Mouse (Mus musculus): Measurements from ENCODE around the gene Gramd4. TPM values are rescaled to one million over a fixed set of nuclear protein-coding genes. Genes with fewer than 3 reads are reported as not detected.
"Not testable (repeated sequence)": the region's sequence is repeated elsewhere in the genome, so short reads cannot be mapped to it uniquely, and the experiment has no call there.

Gramd4 gene
- polyA plus RNA-seq, 1 experiment from 2014 or later = 12.1 TPM

DNA sequence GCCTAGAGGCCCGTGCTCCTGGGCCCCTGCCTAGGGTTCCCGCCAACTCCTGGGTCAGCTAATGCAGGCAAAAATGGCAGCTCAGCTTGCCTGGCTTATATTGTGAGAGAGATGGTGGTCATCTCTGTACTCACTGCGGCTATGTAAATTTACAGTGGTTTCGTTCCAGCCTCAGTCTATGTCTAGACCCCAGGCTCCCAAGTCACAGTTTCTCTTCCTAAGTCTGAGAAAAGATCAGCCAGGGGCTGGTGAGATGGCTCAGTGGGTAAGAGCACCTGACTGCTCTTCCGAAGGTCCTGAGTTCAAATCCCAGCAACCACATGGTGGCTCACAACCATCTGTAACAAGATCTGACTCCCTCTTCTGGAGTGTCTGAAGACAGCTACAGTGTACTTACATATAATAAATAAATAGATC, 39.1 kb downstream of the Gramd4 start:
- Histone ChIP-seq H3K9ac (ENCODE audit: low read length) (0 out of 2 replicates have a peak overlapping the region, but pooled peaks have one; percentile 18), H3K27ac (ENCODE audit: low read length) (peak overlapping the region; percentile 85), H3K4me1 (ENCODE audit: control insufficient read depth, insufficient read depth, low read length) (peaks cover 28% of the 10 kb centered on the region)
- H3K36me3 ChIP-seq (ENCODE audit: control insufficient read depth, insufficient read depth, low read length); ATAC-seq (ENCODE audit: insufficient read depth, low FRiP score); H3K4me3 ChIP-seq (replicated peaks; ENCODE audit: low read length); H3K27me3 ChIP-seq (ENCODE audit: control insufficient read depth, insufficient read depth, low read length); H3K4me2 ChIP-seq (ENCODE audit: low read depth, low read length); H3K9me3 ChIP-seq (replicated peaks; ENCODE audit: control insufficient read depth, low read length): not testable (repeated sequence)
- 91% methylated on average over 5 of the region's 5 CpGs for WGBS

DNA sequence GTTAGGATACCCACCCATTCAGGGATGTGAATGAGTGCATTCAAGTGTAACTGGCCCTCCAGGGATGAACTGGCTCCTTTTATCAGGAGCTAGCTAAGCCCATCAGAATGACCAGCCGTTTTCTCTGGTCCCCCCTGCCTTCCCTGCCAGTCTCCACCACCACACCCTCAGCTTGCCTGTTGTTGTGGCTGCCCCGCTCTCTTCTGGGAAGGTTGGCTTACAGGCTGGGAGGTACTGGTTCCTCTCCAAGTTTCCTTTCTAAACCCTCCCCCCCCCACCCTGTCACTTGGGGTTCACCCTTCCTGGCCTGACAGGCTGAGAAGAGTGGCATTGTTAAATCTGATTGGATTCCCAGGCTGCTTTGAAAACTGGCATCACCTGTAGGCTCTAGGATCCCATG, 40.4 kb downstream of the Gramd4 start:
- no peaks in the 10 kb centered on the region for H3K27me3 ChIP-seq (ENCODE audit: control insufficient read depth, insufficient read depth, low read length)
- no peak overlapping the region for H3K4me2 ChIP-seq (ENCODE audit: low read depth, low read length)
- no peak overlapping the region for H3K27ac ChIP-seq (ENCODE audit: low read length)
- no peak for ATAC-seq (ENCODE audit: insufficient read depth, low FRiP score)
- peaks cover 20% of the 10 kb centered on the region for H3K4me1 ChIP-seq (ENCODE audit: control insufficient read depth, insufficient read depth, low read length)
- no peak overlapping the region for H3K9ac ChIP-seq (ENCODE audit: low read length)
- 72% methylated on average over 2 of the region's 2 CpGs for WGBS
- H3K36me3 ChIP-seq (ENCODE audit: control insufficient read depth, insufficient read depth, low read length) = no peaks in the 10 kb centered on the region; the same call in 1 of the 2 replicates
- no peaks in the 10 kb centered on the region for H3K9me3 ChIP-seq (replicated peaks; ENCODE audit: control insufficient read depth, low read length)
- H3K4me3 ChIP-seq (replicated peaks; ENCODE audit: low read length) = no peak overlapping the region

DNA sequence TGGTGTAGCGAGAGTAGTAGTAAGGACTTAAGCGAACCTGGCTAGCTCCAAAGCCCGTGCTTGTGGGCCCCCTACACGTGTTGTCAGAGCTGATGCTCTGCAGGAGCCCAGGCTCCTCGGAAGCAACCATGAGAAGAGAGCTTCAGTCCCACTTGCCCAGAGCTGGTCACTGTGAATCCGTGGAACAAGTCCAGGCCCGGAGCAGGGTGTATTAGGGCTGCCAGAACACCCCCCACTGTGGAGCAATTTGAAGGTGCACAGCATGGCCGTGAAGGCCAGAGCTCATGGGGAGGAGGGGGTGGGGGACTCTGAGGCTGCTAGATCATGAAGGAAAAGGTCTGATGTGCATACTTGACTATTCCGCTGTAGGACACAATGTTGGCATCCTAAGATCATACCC, 44.1 kb downstream of the Gramd4 start:
- Histone ChIP-seq H3K27ac (ENCODE audit: low read length) (no peak overlapping the region), H3K36me3 (ENCODE audit: control insufficient read depth, insufficient read depth, low read length) (no peaks in the 10 kb centered on the region; the same call in 1 of the 2 replicates), H3K27me3 (ENCODE audit: control insufficient read depth, insufficient read depth, low read length) (no peaks in the 10 kb centered on the region), H3K9ac (ENCODE audit: low read length) (no peak overlapping the region), H3K4me1 (ENCODE audit: control insufficient read depth, insufficient read depth, low read length) (peaks cover 2% of the 10 kb centered on the region; the same call in 1 of the 2 replicates), H3K4me2 (ENCODE audit: low read depth, low read length) (no peak overlapping the region), H3K4me3 (replicated peaks; ENCODE audit: low read length) (no peak overlapping the region), H3K9me3 (replicated peaks; ENCODE audit: control insufficient read depth, low read length) (no peaks in the 10 kb centered on the region)
- ATAC-seq (ENCODE audit: insufficient read depth, low FRiP score) = no peak
- WGBS = 85% methylated on average over 9 of the region's 9 CpGs

DNA sequence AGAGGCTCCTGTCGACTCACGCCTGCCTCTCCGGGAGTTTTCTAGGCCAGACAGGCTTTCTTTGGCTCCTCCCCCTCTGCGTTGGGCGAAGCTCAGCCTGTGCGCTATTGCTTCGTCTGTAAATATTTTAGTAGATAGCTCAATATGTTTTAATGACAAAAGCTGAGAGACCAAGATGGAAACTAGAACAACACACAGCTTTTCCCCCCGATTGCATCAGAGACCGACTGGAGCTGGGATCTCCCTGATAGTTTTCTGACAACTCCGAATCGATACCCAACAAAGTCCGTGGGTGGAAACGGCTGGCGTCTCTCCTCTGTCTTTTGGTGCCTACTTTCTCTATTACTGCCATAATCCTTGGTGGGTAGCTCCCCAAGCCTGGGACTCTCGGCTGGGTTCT, 44.8 kb downstream of the Gramd4 start:
- 85% methylated on average over 15 of the region's 15 CpGs for WGBS
- Histone ChIP-seq H3K4me3 (replicated peaks; ENCODE audit: low read length) (no peak overlapping the region), H3K9me3 (replicated peaks; ENCODE audit: control insufficient read depth, low read length) (no peaks in the 10 kb centered on the region), H3K4me2 (ENCODE audit: low read depth, low read length) (no peak overlapping the region), H3K27me3 (ENCODE audit: control insufficient read depth, insufficient read depth, low read length) (no peaks in the 10 kb centered on the region), H3K4me1 (ENCODE audit: control insufficient read depth, insufficient read depth, low read length) (peaks cover 3% of the 10 kb centered on the region; the same call in 1 of the 2 replicates), H3K9ac (ENCODE audit: low read length) (no peak overlapping the region), H3K27ac (ENCODE audit: low read length) (no peak overlapping the region), H3K36me3 (ENCODE audit: control insufficient read depth, insufficient read depth, low read length) (no peaks in the 10 kb centered on the region; the same call in 1 of the 2 replicates)
- no peak for ATAC-seq (ENCODE audit: insufficient read depth, low FRiP score)

DNA sequence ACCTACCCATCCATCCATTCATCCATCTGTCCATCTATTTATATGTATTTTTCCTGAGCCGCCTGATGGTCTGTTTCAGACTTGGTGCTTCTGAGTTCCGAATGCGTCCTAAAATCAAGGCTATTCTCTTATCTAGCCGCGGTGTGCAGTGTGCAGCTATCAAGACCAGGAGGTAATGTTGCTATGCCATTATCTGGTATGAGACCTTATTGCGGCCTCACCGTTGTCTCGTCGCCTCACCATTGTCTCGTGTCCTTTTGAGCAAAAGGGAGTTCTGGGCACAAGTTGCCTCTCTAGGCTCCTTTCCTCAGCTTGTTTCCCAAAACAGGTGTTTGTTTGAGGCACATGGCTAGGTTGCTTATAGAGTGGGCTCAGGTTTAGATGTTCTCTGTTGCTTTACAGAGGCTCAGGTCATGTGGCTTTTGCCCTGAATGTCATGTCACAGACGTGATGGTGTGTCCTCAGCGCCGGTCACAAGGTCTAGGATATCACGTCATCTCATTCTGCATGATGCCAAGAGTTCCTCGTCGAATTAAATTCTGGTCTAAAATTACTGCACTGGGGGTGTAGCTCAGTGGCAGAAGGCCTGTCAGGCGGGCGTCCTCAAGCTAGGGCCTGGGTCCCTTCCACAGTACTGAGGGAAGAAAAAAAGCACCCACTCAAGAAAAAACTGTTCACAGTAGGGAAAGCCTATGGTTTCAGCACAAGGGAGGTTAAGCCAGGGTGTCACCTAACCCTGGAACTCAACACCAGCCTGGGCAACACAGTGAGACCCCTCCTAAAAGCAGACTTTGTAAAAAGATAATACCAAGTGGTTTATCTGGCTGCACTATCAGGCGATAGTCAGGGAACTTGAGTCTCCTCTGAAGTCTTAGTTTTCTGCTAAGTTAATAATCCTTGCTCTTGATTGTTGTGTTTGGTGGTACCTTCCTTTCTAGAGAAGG, 47.2 kb downstream of the Gramd4 start:
- H3K27ac ChIP-seq (ENCODE audit: low read length) = no peak overlapping the region
- no peak overlapping the region for H3K4me3 ChIP-seq (replicated peaks; ENCODE audit: low read length)
- H3K4me1 ChIP-seq (ENCODE audit: control insufficient read depth, insufficient read depth, low read length) = peaks cover 7% of the 10 kb centered on the region; the same call in 1 of the 2 replicates
- ATAC-seq (ENCODE audit: insufficient read depth, low FRiP score) = no peak
- H3K9ac ChIP-seq (ENCODE audit: low read length) = no peak overlapping the region
- no peaks in the 10 kb centered on the region; the same call in 1 of the 2 replicates for H3K36me3 ChIP-seq (ENCODE audit: control insufficient read depth, insufficient read depth, low read length)
- no peaks in the 10 kb centered on the region for H3K9me3 ChIP-seq (replicated peaks; ENCODE audit: control insufficient read depth, low read length)
- 89% methylated on average over 19 of the region's 19 CpGs for WGBS
- H3K4me2 ChIP-seq (ENCODE audit: low read depth, low read length) = no peak overlapping the region
- H3K27me3 ChIP-seq (ENCODE audit: control insufficient read depth, insufficient read depth, low read length) = no peaks in the 10 kb centered on the region

DNA sequence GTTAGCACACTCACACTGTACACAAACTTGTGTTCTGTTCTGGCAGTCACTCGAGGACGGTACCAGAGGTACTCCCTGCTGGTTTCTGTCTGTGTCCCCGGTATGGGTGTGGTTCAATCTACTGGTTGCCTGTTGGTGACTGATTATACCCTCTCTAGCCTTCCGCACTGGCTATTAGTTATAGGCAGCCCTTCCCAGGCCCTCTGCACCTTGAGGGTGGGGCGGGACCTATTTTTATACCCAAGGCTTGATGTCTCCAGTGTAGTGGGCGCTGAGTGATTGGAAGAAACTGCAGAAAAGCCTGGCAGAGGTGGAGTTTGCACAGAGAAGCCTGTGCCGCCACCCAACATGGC, 47.8 kb downstream of the Gramd4 start:
- peak; percentile 64 for ATAC-seq (ENCODE audit: insufficient read depth, low FRiP score)
- Histone ChIP-seq H3K27me3 (ENCODE audit: control insufficient read depth, insufficient read depth, low read length) (no peaks in the 10 kb centered on the region), H3K9me3 (replicated peaks; ENCODE audit: control insufficient read depth, low read length) (no peaks in the 10 kb centered on the region), H3K4me2 (ENCODE audit: low read depth, low read length) (no peak overlapping the region), H3K27ac (ENCODE audit: low read length) (no peak overlapping the region), H3K9ac (ENCODE audit: low read length) (no peak overlapping the region), H3K4me1 (ENCODE audit: control insufficient read depth, insufficient read depth, low read length) (peaks cover 7% of the 10 kb centered on the region; the same call in 1 of the 2 replicates), H3K36me3 (ENCODE audit: control insufficient read depth, insufficient read depth, low read length) (no peaks in the 10 kb centered on the region; the same call in 1 of the 2 replicates), H3K4me3 (replicated peaks; ENCODE audit: low read length) (no peak overlapping the region)
- 76% methylated on average over 7 of the region's 7 CpGs for WGBS

DNA sequence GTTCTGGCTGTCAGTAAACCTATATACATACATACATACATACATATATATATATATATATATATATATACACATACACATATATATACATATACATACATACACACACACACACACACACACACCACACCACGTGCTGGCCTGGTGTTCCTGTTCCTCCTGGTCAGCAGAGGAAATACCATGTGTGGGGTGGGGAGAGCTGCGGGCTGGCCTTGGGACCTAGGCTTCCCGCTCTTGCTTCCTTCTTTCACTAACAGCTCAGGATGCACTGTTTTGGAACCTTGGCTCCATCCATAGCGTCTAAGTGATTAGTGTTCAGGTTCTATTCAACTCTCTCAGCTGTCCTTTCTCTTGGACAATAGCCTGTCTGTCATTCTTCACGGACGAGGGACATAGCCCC, 48.3 kb downstream of the Gramd4 start:
- no peak overlapping the region for H3K4me2 ChIP-seq (ENCODE audit: low read depth, low read length)
- WGBS = 78% methylated on average over 6 of the region's 6 CpGs
- peaks cover 7% of the 10 kb centered on the region; the same call in 1 of the 2 replicates for H3K4me1 ChIP-seq (ENCODE audit: control insufficient read depth, insufficient read depth, low read length)
- ATAC-seq (ENCODE audit: insufficient read depth, low FRiP score) = no peak
- H3K9ac ChIP-seq (ENCODE audit: low read length) = no peak overlapping the region
- H3K4me3 ChIP-seq (replicated peaks; ENCODE audit: low read length) = no peak overlapping the region
- no peaks in the 10 kb centered on the region; the same call in 1 of the 2 replicates for H3K36me3 ChIP-seq (ENCODE audit: control insufficient read depth, insufficient read depth, low read length)
- H3K9me3 ChIP-seq (replicated peaks; ENCODE audit: control insufficient read depth, low read length) = no peaks in the 10 kb centered on the region
- H3K27me3 ChIP-seq (ENCODE audit: control insufficient read depth, insufficient read depth, low read length) = no peaks in the 10 kb centered on the region
- H3K27ac ChIP-seq (ENCODE audit: low read length) = no peak overlapping the region

DNA sequence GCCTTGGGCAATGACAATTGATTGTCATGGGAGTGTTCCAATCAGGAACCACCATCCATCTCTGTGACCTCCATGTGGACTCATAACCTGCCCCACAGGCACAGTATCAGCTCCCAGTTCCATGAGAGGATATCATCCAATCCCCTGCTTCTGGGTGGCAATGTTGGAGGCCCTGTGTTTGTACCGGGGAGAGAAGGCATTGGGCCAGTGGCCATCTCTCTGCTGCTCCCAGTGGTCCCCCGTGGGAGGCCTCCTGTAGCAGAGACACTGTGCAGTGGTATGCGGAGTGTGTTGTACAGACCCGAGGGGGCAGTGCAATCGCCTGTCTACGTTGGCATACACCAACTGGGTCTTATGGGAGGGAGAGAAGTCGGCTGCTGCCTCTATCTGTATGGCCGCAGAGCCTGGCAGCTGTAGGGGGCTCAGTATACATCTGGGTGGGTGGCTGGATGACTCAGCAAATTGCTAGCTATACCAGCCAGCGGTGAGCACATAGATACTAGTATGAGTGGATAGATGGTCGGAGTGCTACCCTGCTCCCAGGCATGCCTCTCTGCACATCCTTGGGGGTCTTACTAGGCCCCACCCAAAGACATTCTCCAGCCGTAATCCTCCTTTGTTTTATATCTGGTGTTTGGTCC, 50.5 kb downstream of the Gramd4 start:
- Histone ChIP-seq H3K27me3 (ENCODE audit: control insufficient read depth, insufficient read depth, low read length) (no peaks in the 10 kb centered on the region), H3K4me1 (ENCODE audit: control insufficient read depth, insufficient read depth, low read length) (peaks cover 14% of the 10 kb centered on the region), H3K27ac (ENCODE audit: low read length) (no peak overlapping the region), H3K9ac (ENCODE audit: low read length) (no peak overlapping the region), H3K9me3 (replicated peaks; ENCODE audit: control insufficient read depth, low read length) (no peaks in the 10 kb centered on the region), H3K4me3 (replicated peaks; ENCODE audit: low read length) (no peak overlapping the region), H3K36me3 (ENCODE audit: control insufficient read depth, insufficient read depth, low read length) (no peaks in the 10 kb centered on the region), H3K4me2 (ENCODE audit: low read depth, low read length) (no peak overlapping the region)
- ATAC-seq (ENCODE audit: insufficient read depth, low FRiP score) = no peak
- WGBS = 82% methylated on average over 11 of the region's 11 CpGs

DNA sequence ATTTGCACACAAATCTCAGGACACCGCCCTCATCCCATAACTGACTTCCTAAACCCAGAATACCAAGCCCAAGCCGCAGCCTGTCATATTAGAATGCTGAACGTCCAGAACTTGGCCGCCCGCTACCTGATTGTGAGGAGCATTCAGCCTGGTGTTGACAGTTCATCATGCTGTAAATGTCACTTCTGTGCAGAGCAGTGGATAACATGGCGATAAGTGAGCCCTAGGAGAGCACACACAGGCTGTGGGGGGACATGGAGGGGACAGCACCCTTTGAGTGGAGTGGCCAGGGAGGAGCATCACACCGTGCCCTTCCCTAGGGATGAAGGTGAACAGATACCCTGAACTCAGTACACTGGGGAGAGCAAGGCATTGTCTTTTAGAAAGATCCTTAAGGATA, 51.8 kb downstream of the Gramd4 start:
- ATAC-seq (ENCODE audit: insufficient read depth, low FRiP score) = no peak
- 79% methylated on average over 7 of the region's 7 CpGs for WGBS
- H3K9ac ChIP-seq (ENCODE audit: low read length) = no peak overlapping the region
- H3K9me3 ChIP-seq (replicated peaks; ENCODE audit: control insufficient read depth, low read length) = no peaks in the 10 kb centered on the region
- H3K27ac ChIP-seq (ENCODE audit: low read length) = no peak overlapping the region
- no peaks in the 10 kb centered on the region for H3K27me3 ChIP-seq (ENCODE audit: control insufficient read depth, insufficient read depth, low read length)
- no peak overlapping the region for H3K4me2 ChIP-seq (ENCODE audit: low read depth, low read length)
- peaks cover 23% of the 10 kb centered on the region for H3K4me1 ChIP-seq (ENCODE audit: control insufficient read depth, insufficient read depth, low read length)
- H3K36me3 ChIP-seq (ENCODE audit: control insufficient read depth, insufficient read depth, low read length) = no peaks in the 10 kb centered on the region
- H3K4me3 ChIP-seq (replicated peaks; ENCODE audit: low read length) = no peak overlapping the region
